Mouse (Mus musculus) CH12.LX (cell line): ENCODE results near the gene Timd2. TPM values are rescaled to one million over a fixed set of nuclear protein-coding genes. Genes with fewer than 3 reads are reported as not detected.

Experiments used
- DNase-seq: peaks from one replicate; pipeline ENCODE4 v3.0.0-alpha.2; 2013; ENCODE audit errors: extremely low read depth
- H3K27ac ChIP-seq: 2 replicates; pipeline ENCODE4 v1.5.1; 2012; ENCODE audit warnings: low read depth, mild to moderate bottlenecking, control low read depth, moderate library complexity; ENCODE audit not compliant: insufficient read depth
- H3K27me3 ChIP-seq: replicated peaks from 2 replicates; pipeline ENCODE3; 2012; ENCODE audit warnings: inconsistent platforms
- H3K36me3 ChIP-seq, 2 experiments: replicated peaks in 1 of 2; 2 replicates each; pipeline versions ENCODE3 to v1.6.1; 2012; ENCODE audit warnings: inconsistent platforms in 1 of 2, low read length in 1 of 2, mild to moderate bottlenecking in 1 of 2, mixed read lengths in 1 of 2, moderate library complexity in 1 of 2; ENCODE audit not compliant: control insufficient read depth in 1 of 2, insufficient read depth in 1 of 2
- H3K4me1 ChIP-seq, 2 experiments: 2 replicates each; pipeline ENCODE4 v1.6.1; 2012; ENCODE audit warnings: inconsistent platforms in 1 of 2, moderate library complexity in 1 of 2; ENCODE audit not compliant: insufficient read depth in 2 of 2, control insufficient read depth in 1 of 2
- H3K4me2 ChIP-seq: 2 replicates; pipeline ENCODE4 v1.6.1; 2012; ENCODE audit warnings: low read depth, mild to moderate bottlenecking, control low read depth; ENCODE audit not compliant: poor library complexity, insufficient read depth, severe bottlenecking
- H3K4me3 ChIP-seq, 3 experiments: fragments of 150-350 bp in 1 of 3; sonication (generic) in 1 of 3; replicated peaks in 1 of 3; 2 replicates each; pipeline versions ENCODE3 to v1.5.1; 2011 to 2012; ENCODE audit warnings: low read depth in 2 of 3, low read length in 2 of 3, mild to moderate bottlenecking in 2 of 3, moderate library complexity in 2 of 3, control low read depth in 1 of 3, improper control_type of control experiment in 1 of 3, inconsistent platforms in 1 of 3, mixed read lengths in 1 of 3; ENCODE audit not compliant: poor library complexity in 1 of 3
- H3K79me2 ChIP-seq: replicated peaks from 2 replicates; pipeline ENCODE4 v1.6.1; 2012; ENCODE audit warnings: mild to moderate bottlenecking, moderate library complexity; ENCODE audit not compliant: control insufficient read depth, poor library complexity, insufficient read depth, severe bottlenecking; ENCODE audit errors: extremely low read depth
- H3K9ac ChIP-seq: 2 replicates; pipeline ENCODE4 v1.6.1; 2012; ENCODE audit warnings: low read depth, mild to moderate bottlenecking, control low read depth, moderate library complexity; ENCODE audit not compliant: insufficient read depth
- H3K9me3 ChIP-seq: replicated peaks from 2 replicates; pipeline ENCODE3; 2012; ENCODE audit warnings: low read length, inconsistent platforms, mixed read lengths
- CHD2 ChIP-seq: IDR thresholded peaks from 2 replicates; pipeline ENCODE4 v1.6.1; 2011; ENCODE audit warnings: low read length, improper control_type of control experiment
- CTCF ChIP-seq, 2 experiments: IDR thresholded peaks in 1 of 2; conservative IDR thresholded peaks in 1 of 2; 2 replicates each; pipeline ENCODE4 v1.5.1; 2011 to 2012; ENCODE audit warnings: low read depth in 2 of 2, low read length in 2 of 2, improper control_type of control experiment in 1 of 2, inconsistent platforms in 1 of 2, mild to moderate bottlenecking in 1 of 2, moderate library complexity in 1 of 2
- ELF1 ChIP-seq: IDR thresholded peaks from 2 replicates; pipeline ENCODE4 v1.6.1; 2014; ENCODE audit warnings: low read depth, mild to moderate bottlenecking, inconsistent platforms, low read length, improper control_type of control experiment
- IRF4 ChIP-seq: IDR thresholded peaks from 2 replicates; pipeline ENCODE4 v1.6.1; 2014; ENCODE audit warnings: low read depth, mild to moderate bottlenecking, inconsistent platforms, low read length, improper control_type of control experiment
- JUN ChIP-seq: IDR thresholded peaks from 2 replicates; pipeline ENCODE4 v1.6.1; 2011; ENCODE audit warnings: low read depth, mild to moderate bottlenecking, low read length, improper control_type of control experiment, moderate library complexity; ENCODE audit not compliant: insufficient read depth
- JUND ChIP-seq: conservative IDR thresholded peaks from 2 replicates; pipeline ENCODE4 v1.6.1; 2011; ENCODE audit warnings: low read depth, low read length, improper control_type of control experiment
- KAT2A ChIP-seq: IDR thresholded peaks from 2 replicates; pipeline ENCODE4 v1.6.1; 2012; ENCODE audit warnings: low read length, improper control_type of control experiment, inconsistent platforms; ENCODE audit not compliant: insufficient replicate concordance
- MAFK ChIP-seq: IDR thresholded peaks from 2 replicates; pipeline ENCODE4 v1.6.1; 2011; ENCODE audit warnings: low read length, improper control_type of control experiment; ENCODE audit not compliant: insufficient replicate concordance
- MAZ ChIP-seq: IDR thresholded peaks from 2 replicates; pipeline ENCODE4 v1.6.1; 2012; ENCODE audit warnings: low read depth, mild to moderate bottlenecking, inconsistent platforms, low read length, improper control_type of control experiment, moderate library complexity
- NRF1 ChIP-seq: IDR thresholded peaks from 2 replicates; pipeline ENCODE4 v1.6.1; 2014; ENCODE audit warnings: low read depth, mild to moderate bottlenecking, inconsistent platforms, low read length, improper control_type of control experiment, moderate library complexity
- PAX5 ChIP-seq: IDR thresholded peaks from 2 replicates; pipeline ENCODE4 v1.6.1; 2012; ENCODE audit warnings: low read length, inconsistent platforms, mixed read lengths
- RAD21 ChIP-seq: IDR thresholded peaks from 2 replicates; pipeline ENCODE4 v1.6.1; 2011; ENCODE audit warnings: low read depth, mild to moderate bottlenecking, low read length, improper control_type of control experiment, moderate library complexity
- SMC3 ChIP-seq: IDR thresholded peaks from 2 replicates; pipeline ENCODE4 v1.6.1; 2011; ENCODE audit warnings: low read depth, low read length, improper control_type of control experiment
- TBP ChIP-seq: conservative IDR thresholded peaks from 2 replicates; pipeline ENCODE4 v1.6.1; 2011; ENCODE audit warnings: low read depth, low read length, improper control_type of control experiment
- ZC3H11A ChIP-seq: IDR thresholded peaks from 2 replicates; pipeline ENCODE4 v1.6.1; 2012; ENCODE audit warnings: low read depth, mild to moderate bottlenecking, inconsistent platforms, low read length, improper control_type of control experiment
- ZMIZ1 ChIP-seq: IDR thresholded peaks from 2 replicates; pipeline ENCODE4 v1.6.1; 2012; ENCODE audit warnings: low read depth, mild to moderate bottlenecking, inconsistent platforms, low read length, improper control_type of control experiment
- dilution Hi-C: fragments of 300-500 bp; cut with MboI; formaldehyde crosslinking; loops from 2 replicates; pipeline ENCODE4 v1.14.3; 2020; ENCODE audit warnings: low sequenced_read_pairs; ENCODE audit not compliant: extremely low pct_unique_long_range_greater_than_20kb, extremely low pct_ligation_motif_present
- in situ Hi-C: fragments of 300-500 bp; cut with MboI; formaldehyde crosslinking; loops from 3 replicates; pipeline ENCODE4 v1.14.3; 2019; ENCODE audit warnings: low sequenced_read_pairs, low pct_ligation_motif_present, low pct_unique_long_range_greater_than_20kb, mixed read lengths
- polyA plus RNA-seq: library from polyadenylated mRNA; unstranded; fragments of >175 nt; gene quantifications from 2 replicates; pipeline ENCODE4 v1.2.1, GENCODE M21; 2012; ENCODE audit warnings: low read depth; ENCODE audit not compliant: insufficient read length
- total RNA-seq, 2 experiments: library from RNA; depleted of rRNA; stranded (reverse); fragments of 300-350 nt in 1 of 2; fragments of >200 nt in 1 of 2; gene quantifications; 2 replicates each; pipeline ENCODE4 v1.2.3; 2012 to 2014

Gene Timd2
- total and polyA plus RNA-seq, 3 experiments: 66.3 to 241 (median 119) TPM

GRCm38 (mm10) chr11:46733242-46733789 is 26.5 kb upstream of the Timd2 start:
- H3K27ac ChIP-seq: no peak overlapping the region
- dilution Hi-C loops (no loop called here), in situ Hi-C loops (loop anchor here (10.0 kb wide), 3 partner anchors 139 to 289 kb away; partner anchors contain the start of gene Gm12169)
- H3K9me3 ChIP-seq: no peaks in the 10 kb centered on the region
- H3K79me2 ChIP-seq: no peaks in the 10 kb centered on the region
- peak; percentile 79 for DNase-seq
- peaks cover 0 to 5% of the 10 kb centered on the region in 2 experiments; a peak in 2 of 4 replicates for H3K4me1 ChIP-seq
- no peaks in the 10 kb centered on the region for H3K36me3 ChIP-seq
- H3K27me3 ChIP-seq: no peaks in the 10 kb centered on the region
- H3K9ac ChIP-seq: no peak overlapping the region
- TF ChIP-seq CTCF (conservative IDR thresholded peaks at IDR 0.05 in 1 of 2, IDR thresholded peaks at IDR 0.05 in 1 of 2; ENCODE audit: low read depth in 2 of 2, low read length in 2 of 2): peak; percentile 89 to 91
- no peak for TF ChIP-seq CHD2
- TF ChIP-seq TBP: peak; percentile 83
- TF ChIP-seq JUN: no peak
- peak; percentile 66 for TF ChIP-seq ZC3H11A
- no peak for TF ChIP-seq IRF4
- TF ChIP-seq PAX5: no peak
- TF ChIP-seq MAFK: no peak
- TF ChIP-seq ELF1: no peak
- no peak for TF ChIP-seq ZMIZ1
- peak; percentile 87 for TF ChIP-seq RAD21
- peak; percentile 50 for TF ChIP-seq NRF1
- 0 out of 2 replicates have a peak, but pooled peaks have one; percentile 64 for TF ChIP-seq MAZ
- no peak for TF ChIP-seq JUND
- peak; percentile 93 for TF ChIP-seq SMC3
- H3K4me3 ChIP-seq: no peak overlapping the region
- H3K4me2 ChIP-seq: no peak overlapping the region

GRCm38 (mm10) chr11:46731541-46732070 is 24.7 kb upstream of the Timd2 start:
- in situ Hi-C loops: loop anchor here (10.0 kb wide), 3 partner anchors 137 to 287 kb away; partner anchors contain the start of gene Gm12169

More at GRCm38 (mm10) chr11:46731541-46732070, 24.7 kb upstream of the Timd2 start:
- no peaks in the 10 kb centered on the region for H3K79me2 ChIP-seq
- no peak overlapping the region for H3K4me3 ChIP-seq
- H3K27ac ChIP-seq: no peak overlapping the region
- H3K36me3 ChIP-seq: no peaks in the 10 kb centered on the region
- H3K27me3 ChIP-seq: no peaks in the 10 kb centered on the region
- H3K9me3 ChIP-seq: no peaks in the 10 kb centered on the region
- H3K4me1 ChIP-seq: peaks cover 0 to 5% of the 10 kb centered on the region in 2 experiments; a peak in 2 of 4 replicates
- TF ChIP-seq IRF4 (no peak), KAT2A (no peak), MAFK (peak; percentile 93), ZMIZ1 (no peak)
- dilution Hi-C loops: no loop called here
- no peak overlapping the region for H3K9ac ChIP-seq
- DNase-seq: no peak
- H3K4me2 ChIP-seq: no peak overlapping the region
